Mouse (Mus musculus) large intestine, adult 2 months (tissue): ENCODE measurements around the gene Tbxas1. TPM values are rescaled to one million over a fixed set of nuclear protein-coding genes. Genes with fewer than 3 reads are reported as not detected.
A peak's percentile ranks its signal among the peaks of the same experiment; 100 is the strongest.

ENCODE experiments used
- DNase-seq: peaks from one replicate; pipeline ENCODE4 v3.0.0-alpha.2; 2012; ENCODE audit warnings: low read depth, low spot score
- WGBS: fragments of 180-500 bp; shearing (Covaris S2); methylation state at CpG from one replicate; pipeline ENCODE4 v1.1.7; 2018; 5-methylcytosine and 5-hydroxymethylcytosine counted together
- polyA plus RNA-seq: library from polyadenylated mRNA; depleted of rRNA; stranded (reverse); fragments of >200 nt; gene quantifications from 2 replicates; pipeline ENCODE4 v1.2.3, GENCODE M21; 2012

Gene Tbxas1
- polyA plus RNA-seq, 1 experiment = 3.0 TPM

DNA sequence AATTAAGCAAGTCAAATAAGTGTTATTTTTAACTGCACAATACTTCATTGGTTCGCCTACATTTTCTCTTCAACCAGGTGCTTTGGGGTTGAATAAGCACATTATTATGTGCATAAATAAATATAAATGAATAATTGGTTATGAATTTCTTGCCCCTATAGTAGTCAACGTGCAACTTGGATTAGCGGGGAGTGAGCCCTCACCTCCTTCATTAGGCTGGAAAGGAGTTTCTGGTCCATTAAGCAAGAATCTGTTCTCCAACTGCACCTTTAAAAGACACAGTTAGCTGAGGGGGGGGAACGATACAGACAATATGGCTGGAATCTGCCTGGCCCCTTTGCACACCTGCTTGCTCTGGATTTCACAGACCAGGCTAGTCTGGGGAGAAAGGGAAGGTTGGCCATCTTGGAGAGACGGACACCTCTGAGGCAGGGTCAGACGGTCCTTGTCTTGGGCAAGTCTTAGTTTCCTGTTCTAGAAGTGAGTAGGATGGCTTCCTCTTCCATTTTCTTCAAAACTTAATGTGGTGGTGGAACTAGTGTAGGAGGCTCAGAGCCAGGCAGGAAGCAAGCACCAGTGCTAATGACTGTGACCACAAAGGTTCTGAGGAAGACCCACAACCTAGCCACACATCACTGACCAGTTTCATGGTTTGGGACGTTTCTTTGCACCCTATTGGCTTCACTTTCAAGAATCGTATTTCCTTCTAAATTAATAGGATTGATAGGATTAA lies 99.5 kb downstream of the Tbxas1 start:
- DNase-seq = no peak
- 92% methylated on average over 8 of the region's 8 CpGs for WGBS

DNA sequence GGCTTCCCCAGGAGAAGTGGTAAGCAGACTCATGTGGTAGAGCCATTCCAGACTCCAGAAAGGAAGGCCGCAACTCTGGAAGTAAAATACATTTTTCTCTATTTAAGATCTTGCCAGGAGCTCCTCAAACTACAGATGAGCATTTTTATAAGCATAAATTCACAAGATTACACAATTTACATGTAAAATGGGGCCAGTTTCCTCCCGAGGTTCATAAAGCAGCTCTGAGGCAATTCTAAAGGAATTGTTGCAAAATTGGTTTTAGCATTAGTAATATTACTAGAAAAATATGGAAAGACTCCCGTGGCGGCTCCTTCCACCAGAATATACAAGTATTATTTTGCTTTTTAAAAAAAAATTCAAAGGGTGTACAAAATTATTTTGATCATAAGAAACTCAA lies 100.7 kb downstream of the Tbxas1 start:
- WGBS = 74% methylated on average over 4 of the region's 4 CpGs
- no peak for DNase-seq

DNA sequence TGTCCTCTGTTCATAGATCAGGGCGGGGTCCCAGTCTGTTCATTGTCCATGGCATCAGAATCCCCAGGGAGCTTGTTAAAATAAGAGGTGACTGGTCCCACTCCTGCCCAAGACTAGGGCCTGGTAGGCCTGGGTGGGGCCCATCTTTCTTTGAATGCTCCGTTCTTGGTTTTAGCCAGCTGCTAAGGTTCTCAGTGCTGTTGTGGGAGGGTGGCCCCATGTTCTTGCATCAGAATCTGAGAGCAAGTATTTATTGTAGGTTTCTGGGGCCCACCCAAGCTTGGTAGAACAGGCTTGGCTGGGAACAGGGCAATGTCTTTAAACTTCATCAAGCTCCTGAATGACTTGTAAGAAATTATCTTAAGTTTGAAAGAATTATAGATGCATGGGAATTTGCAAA lies 101.2 kb downstream of the Tbxas1 start:
- no peak for DNase-seq
- 60% methylated on average over 2 of the region's 2 CpGs for WGBS

DNA sequence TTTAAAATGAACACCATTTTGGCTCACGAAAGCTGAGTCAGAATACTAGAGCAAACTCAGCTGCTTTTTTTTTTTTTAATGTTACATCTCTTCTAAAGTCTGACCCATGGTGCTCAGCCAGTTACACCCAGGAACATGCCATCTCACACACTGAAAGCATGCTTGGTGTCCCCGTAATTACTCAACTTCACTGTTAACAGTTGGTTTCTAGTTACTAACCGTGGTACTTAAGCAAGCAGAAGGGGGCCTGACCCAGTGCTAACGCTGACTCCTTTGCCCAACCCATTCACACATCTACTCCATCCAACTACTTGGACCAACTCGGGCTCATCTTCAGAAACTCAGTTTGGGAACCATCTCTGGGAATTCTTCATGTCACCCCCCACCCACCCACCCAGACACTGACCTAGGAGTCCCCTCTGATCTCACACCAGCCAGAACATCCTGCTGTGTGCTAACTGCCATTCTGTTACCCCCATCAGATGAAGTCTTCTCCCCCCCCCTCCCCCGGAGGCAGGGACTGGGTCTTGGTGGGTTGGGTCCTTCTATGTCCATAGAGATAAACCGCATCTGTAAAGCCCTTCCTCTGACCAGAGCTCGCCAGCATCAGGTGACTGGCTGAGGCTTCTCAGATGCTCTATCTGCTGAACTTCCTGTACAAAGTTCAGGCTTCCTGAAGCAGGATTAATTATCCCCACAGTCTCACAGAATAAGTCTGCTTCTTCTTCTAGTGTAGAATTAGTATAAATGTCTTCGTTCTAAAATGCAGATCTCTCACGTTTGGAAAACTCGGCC lies 105.9 kb downstream of the Tbxas1 start:
- WGBS = 56% methylated on average over 11 of the region's 11 CpGs
- no peak for DNase-seq

DNA sequence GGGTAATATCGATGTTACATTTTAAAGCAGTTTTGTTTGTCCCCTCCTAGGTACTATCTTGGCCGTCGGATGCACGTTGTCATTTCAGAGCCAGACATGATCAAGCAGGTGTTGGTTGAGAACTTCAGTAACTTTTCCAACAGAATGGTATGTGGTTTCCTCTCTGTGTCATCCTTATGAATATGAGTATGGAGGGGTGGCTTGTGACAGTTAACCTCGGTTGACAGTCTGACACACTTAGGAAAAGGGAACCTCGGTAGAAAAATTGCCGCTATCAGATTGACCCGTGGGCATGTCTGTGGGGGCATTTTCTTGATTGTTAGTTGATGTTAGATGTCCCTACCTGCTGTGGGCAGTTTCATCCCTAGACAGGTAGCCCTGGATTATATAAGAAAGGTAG lies 106.9 kb downstream of the Tbxas1 start:
- WGBS = 86% methylated on average over 8 of the region's 8 CpGs
- no peak for DNase-seq

DNA sequence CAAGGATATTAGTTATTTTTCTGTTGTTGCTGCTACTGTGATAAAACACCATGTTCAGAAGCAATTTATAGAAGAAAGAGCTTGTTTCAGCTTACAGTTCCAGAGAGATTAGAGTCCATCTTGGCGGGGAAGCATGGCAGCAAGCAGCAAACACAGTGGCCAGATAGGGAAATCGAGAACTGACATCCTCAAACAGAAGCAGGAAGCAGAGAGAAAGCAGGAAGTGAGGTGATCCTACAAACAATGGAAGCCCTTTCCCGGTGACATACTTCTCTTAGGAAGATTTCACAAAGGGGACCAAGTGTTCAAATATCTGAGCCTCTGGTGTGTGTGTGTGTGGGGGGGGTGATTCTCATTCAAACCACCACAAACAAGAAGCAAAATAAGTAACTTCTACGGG lies 107.5 kb downstream of the Tbxas1 start:
- 67% methylated on average over 4 of the region's 4 CpGs for WGBS
- no peak for DNase-seq

DNA sequence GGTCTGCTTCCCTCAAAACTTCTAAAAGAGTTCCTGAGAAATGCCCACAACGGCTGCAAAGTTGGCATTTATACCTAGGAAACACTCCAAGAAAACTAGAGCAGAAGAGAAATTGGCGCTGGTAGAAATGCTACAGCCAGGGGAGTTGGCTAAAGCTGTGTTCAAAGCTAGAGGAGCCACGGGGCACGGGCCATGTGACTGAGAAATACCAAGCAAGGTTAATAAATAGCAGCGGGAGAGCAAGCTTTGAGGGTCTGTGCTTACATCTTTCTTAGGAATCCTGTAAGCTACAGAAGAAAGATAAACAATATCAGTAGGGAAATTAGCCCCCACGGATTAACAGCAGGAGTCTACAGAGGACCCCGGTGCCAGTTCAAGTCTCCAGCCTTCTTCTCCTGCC lies 107.9 kb downstream of the Tbxas1 start:
- WGBS = 71% methylated on average over 7 of the region's 7 CpGs
- DNase-seq = no peak

DNA sequence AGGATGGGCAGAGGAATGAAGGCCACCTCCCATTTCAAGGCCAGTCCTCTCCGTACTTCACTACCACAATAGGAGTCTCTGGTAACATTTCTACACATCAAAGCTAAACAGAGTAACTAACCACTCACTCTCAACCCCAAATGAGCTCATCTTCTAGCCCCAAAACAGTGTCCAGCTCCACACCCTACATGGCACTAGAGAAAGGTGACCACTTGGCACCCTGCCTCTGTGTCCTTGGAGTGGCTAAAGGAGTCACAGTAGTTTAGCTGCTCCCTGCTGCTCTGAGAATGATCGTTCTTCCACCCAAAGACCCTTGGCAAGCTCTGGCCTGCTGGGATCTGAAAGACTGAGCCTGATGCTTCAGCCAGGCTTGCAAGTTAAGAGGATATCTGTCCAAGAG lies 109.4 kb downstream of the Tbxas1 start:
- no peak for DNase-seq
- 93% methylated on average over 2 of the region's 2 CpGs for WGBS

DNA sequence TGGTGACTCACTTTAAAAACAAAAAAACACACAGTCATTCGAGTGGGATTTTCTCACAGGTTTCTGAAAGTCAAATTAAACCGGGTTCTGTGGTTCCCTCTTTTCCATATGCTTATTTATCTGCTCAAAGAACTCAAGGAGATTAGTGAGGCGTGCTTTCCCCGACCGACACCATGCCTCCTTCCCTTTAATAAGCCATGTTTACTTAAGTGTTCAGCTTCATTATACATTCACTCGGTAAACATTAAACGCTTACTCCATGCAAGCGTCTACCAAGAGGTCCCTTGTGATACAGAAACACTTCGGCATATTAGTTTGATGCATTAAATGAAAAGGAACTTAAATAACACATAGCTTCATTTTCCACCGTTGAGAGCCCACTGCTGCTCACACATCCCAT lies 111.4 kb downstream of the Tbxas1 start:
- DNase-seq = no peak
- 37% methylated on average over 10 of the region's 10 CpGs for WGBS

DNA sequence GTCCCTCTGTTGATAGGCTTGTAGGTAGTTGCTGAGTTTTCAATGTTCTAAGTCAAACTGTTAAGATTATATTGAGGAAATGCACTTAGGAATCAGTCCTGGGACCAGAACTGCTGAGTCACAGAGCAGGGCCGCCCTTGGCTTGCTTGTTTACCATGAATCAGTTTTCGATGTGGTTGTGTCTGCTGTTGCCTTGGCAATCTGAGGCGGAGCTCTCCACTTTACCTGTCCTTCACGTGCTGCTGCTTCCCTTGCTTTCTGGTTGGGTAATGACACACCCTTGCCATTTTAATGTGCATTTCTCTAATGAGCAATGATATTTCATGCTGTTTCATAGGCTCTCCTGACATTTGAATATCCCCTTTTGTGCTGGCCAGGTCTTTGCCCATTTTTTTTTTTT lies 116.8 kb downstream of the Tbxas1 start:
- DNase-seq = peak; percentile 58
- WGBS = 19% methylated on average over 4 of the region's 4 CpGs

DNA sequence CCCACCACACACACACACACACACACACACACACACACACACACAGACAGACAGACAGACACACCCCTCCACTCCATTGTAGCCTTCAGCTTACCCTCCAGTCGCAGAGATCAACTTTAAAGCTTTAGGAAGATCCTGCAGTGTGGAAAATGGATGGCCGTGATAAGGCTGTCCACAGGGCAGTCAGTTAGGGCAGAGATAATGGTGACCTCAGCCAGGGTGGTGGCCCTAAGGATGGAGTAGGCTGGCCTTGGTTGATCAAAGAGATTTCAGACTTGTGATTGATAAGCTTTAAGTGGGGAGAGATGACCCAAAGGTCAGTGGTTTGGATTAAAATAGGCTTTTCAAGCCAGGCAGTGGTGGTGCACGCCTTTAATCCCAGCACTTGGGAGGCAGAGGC lies 120.6 kb downstream of the Tbxas1 start:
- DNase-seq = no peak
- WGBS = 91% methylated on average over 3 of the region's 3 CpGs

DNA sequence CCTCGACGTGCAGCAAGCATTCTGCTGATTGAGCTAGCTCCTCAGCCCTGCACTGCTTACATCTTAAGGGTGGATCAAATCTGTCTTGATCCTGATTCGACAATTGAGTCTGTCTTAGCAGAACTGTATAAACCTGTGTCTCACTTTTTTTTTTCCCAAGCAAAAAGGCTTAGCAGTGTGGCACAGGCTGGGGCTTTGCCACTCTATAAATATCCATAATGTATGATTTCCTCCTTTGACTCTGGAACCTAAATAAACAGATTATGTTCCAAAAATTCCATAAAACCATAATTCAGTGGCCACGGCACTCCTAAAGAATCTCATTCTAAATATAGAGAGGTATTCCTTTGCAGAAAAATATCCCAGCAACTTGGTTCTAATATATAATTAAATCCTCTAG lies 122.6 kb downstream of the Tbxas1 start:
- 78% methylated on average over 4 of the region's 4 CpGs for WGBS
- DNase-seq = no peak

DNA sequence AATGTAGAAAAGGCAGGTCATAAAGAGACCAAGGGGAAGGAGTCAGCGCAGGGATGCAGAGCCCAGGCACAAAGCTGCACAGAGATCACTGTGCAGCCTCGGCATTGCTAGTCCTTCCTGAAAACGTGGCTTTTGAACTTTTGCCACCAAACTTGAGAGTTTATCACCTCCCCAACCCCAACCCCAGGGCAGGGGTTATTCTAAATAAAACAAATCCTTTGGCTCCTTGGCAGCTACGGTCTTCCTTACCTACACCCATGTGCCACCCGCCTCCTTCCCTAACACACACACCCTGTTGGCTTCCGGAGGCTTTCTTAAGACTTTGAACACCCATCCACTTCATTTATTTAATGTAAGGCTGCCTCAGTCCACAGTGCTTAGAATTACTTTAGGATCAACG lies 127.9 kb downstream of the Tbxas1 start:
- DNase-seq = peak; percentile 14
- WGBS = 21% methylated on average over 7 of the region's 7 CpGs

DNA sequence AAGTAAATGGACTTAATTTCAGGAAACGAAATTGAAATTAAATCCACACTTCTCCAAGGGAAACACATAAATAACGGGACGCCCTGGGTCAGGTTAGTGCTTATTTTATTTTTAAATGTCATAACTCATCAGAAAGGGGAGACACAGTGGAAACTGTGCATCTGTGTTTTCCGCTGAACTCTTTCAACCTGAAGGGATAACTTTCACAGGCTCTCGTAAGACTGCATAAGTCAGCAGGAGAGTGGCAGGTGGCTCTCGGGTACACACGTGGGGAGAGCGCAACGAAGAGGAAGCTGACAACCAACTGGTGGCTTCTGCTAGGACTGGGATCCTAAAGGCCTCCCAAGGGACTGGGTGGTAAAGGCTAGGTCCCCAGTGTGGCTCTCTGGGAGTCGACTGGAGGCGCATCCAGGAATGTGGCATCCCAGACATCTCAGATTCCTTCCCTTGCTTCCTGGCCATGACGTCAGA lies 128.8 kb downstream of the Tbxas1 start:
- no peak for DNase-seq
- 62% methylated on average over 12 of the region's 12 CpGs for WGBS

DNA sequence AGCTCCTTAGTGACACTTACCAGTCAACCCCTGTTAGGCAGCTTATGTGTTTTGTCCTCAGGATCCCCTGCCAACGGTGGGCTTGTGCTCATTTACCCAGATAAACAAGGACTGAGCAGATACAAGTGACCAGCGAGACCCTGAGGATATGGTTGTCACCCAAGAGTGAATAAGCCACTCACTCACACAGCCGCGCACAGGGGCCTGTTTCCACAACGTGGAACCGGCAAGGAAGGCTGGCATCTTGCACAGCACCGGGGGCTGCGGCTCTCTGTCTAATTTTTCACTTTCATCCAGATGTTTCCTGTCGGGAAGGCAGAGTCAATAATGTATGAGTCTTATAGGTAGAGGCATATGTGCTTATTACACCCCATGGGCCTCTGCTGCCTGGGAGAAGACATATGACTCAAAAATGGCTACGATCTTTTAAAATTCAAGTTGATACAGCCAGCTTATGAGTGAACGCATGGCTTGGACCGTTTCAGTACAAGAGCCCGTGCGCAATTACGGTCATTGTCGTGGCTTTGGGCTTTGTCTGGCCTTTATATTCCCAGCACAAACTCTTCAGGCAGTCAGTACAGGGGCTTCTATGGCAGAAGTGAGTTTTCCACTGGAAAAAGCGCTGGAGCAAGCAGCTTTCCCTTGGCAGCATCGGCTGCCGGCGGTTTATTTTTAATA lies 130.2 kb downstream of the Tbxas1 start:
- DNase-seq = no peak
- WGBS = 77% methylated on average over 20 of the region's 20 CpGs

DNA sequence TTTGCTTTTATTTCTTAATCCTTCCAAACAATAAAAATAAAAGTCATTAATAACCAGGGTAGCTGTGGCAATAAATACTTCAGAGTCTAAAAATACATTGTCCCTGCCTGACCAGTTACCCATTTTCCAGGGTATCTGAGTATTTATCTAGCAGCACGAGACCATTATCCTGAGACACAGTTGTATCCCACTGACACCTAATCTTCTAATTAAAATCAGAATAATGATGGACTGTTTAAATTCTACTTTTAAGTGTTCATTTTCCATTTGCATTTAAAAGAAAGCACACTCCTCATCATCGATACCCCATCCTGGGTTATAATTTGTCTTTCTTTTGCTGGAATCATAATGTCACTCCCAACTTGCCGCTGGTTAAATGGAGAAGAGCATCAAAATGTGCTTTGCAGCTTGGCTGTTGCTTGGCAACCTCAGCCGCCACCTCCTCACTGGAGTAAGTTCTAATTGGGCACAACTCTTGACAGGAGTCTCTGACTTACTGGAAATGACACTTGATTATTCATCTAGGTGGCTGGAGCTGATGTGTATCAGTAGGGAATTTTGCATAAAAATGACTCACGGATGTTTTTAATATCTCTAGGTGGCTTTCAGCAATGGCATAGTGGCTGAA lies 130.9 kb downstream of the Tbxas1 start:
- 91% methylated on average over 5 of the region's 5 CpGs for WGBS
- no peak for DNase-seq

DNA sequence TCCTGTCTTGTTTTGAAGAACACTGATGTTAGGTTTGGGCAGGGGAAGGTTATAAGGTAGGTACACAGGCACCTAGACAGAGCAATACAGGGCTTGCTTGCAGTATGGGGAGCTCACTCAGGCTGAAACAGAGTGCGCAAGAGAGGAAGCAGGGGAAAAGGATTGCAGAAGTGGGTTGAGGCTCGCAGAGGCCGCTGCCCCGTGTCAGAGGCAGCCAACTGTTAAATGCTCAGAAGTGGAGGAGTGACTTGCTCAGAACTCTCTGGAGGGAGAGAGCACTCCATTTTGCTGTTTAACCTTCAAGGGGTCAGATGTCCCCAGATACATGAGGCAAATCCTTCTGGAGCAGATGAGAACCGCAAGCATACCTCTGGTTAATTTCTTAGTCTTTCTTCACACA lies 132.0 kb downstream of the Tbxas1 start:
- WGBS = 69% methylated on average over 5 of the region's 5 CpGs
- DNase-seq = no peak

DNA sequence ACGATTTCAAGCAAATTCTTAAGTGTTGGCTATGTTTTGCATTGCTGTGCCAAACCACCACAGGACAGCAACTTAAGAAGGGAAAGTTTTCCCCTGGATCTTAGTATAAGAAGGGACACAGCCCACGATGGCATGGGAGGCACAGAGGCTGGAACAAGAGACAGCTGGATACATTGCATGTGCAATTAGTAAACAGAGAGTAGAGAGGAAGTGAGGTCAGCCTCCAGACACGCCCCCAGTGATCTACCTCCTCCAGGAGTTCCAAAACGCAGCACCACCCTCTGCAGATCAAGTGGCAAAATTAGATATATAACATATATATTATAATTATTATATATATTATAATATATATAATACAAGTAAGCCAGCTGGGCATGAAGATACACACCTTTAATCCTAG lies 132.9 kb downstream of the Tbxas1 start:
- DNase-seq = no peak
- WGBS = 48% methylated on average over 4 of the region's 4 CpGs

DNA sequence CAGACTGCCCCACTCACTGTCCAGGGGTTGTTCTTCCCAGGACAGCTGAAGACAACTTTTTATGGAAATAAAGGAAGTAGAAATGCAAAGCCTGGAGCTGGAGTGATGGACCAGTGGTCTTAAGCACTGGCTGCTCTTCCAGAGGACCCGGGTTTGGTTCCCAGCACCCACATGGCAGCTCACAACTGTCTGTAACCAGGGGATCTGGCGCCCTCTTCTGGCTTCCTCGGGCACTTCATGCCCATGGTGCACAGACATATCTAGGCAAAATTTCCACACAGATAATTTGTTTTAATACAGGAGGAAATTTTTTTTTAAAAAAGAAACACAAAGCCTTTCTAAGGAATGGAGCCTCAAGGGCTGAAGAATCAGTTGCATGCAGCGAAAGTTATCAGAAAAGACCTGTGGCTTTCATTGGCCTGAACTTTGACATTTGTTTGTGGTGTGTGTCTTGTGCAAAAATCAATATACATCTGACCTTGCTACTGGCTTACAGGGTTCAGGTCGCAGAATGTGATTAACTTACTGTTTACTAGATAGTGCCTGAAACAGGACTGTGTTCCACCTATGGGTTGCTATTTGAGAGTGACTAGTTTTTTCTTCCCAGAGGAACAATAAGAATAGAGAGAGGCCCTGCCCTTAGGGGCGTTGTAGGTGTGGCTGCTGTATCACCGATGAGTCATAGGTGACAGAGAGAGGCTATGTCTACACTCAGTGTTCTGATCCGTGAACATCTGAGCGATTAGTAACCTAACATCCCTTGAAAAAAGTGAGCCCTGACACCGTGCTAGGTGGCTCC lies 138.0 kb downstream of the Tbxas1 start:
- DNase-seq = peak; percentile 35
- WGBS = 54% methylated on average over 10 of the region's 10 CpGs
